Mouse (Mus musculus) testis, adult 2 months (tissue): ENCODE measurements around the gene Mast4.

Source experiments
- CTCF ChIP-seq: fragments of 200-500 bp; IDR thresholded peaks from 2 replicates; pipeline ENCODE4 v1.5.1; 2012; ENCODE audit warnings: low read depth, mild to moderate bottlenecking, inconsistent platforms, low read length, moderate library complexity; ENCODE audit not compliant: control insufficient read depth, insufficient read depth, insufficient replicate concordance
- POLR2A ChIP-seq: fragments of 200-500 bp; IDR thresholded peaks from 2 replicates; pipeline ENCODE4 v1.6.1; 2012; ENCODE audit warnings: low read depth, mild to moderate bottlenecking, inconsistent platforms, low read length, moderate library complexity; ENCODE audit not compliant: control insufficient read depth

DNA sequence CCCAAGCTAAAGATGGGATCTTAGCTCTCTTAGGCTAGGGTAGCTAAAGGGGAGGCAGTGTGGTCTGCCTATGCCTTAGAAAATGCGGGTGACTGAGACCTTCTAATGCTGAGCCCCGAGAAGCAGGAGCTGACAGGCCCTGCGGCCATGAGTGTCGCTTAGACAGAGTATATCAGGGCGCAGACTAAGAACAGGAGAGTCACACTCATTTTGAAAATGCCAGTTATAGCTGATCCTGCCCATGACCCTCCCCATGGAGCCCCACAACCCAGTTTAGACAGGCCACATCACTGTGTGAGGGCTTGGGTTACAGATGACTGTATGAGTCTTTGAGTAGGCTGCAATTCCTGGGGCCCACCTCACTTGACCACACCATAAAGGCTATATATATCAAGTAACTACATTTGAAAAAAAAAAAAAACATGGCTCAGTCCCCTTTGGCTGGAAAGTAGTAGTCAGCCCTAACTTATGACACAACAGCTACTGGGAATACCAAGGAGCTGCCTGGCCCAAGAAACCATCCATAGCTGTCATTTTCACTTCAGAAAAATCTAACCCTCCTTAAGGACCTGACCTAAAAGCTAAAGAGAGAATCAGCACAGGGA lies 460.8 kb downstream of the Mast4 start:
- TF ChIP-seq CTCF (no peak), POLR2A (no peak)
